Mouse (Mus musculus) neural tube, embryonic 15.5 days (tissue): ENCODE measurements at regions not wholly inside any gene's neighbourhood (a gene's known extent, or its start where the extent isn't known, plus 50 kb on each side); places are given as distances from the start of the nearest gene placed in this dataset.

Source experiments
- ATAC-seq: fragments of 200-750 bp; cut with Nextera tagmentation; 2 replicates; pipeline ENCODE4 v1.8.0; 2017; ENCODE audit warnings: mild to moderate bottlenecking, moderate TSS enrichment, moderate library complexity; ENCODE audit not compliant: low FRiP score
- H3K27ac ChIP-seq: fragments of 300-500 bp; sonication (generic); replicated peaks from 2 replicates; pipeline ENCODE4 v1.5.1; 2015; ENCODE audit warnings: mild to moderate bottlenecking, inconsistent platforms
- H3K27me3 ChIP-seq: fragments of 300-500 bp; sonication (generic); replicated peaks from 2 replicates; pipeline ENCODE4 v1.6.1; 2015; ENCODE audit warnings: inconsistent platforms
- H3K36me3 ChIP-seq: fragments of 300-500 bp; sonication (generic); 2 replicates; pipeline ENCODE4 v1.6.1; 2015; ENCODE audit warnings: inconsistent platforms
- H3K4me1 ChIP-seq: fragments of 300-500 bp; sonication (generic); 2 replicates; pipeline ENCODE4 v1.6.1; 2015; ENCODE audit warnings: inconsistent platforms
- H3K4me2 ChIP-seq: fragments of 300-500 bp; sonication (generic); 2 replicates; pipeline ENCODE4 v1.6.1; 2015; ENCODE audit warnings: inconsistent platforms, mild to moderate bottlenecking, moderate library complexity
- H3K4me3 ChIP-seq: fragments of 300-500 bp; sonication (generic); replicated peaks from 2 replicates; pipeline ENCODE4 v1.5.1; 2015; ENCODE audit warnings: mild to moderate bottlenecking, inconsistent platforms
- H3K9ac ChIP-seq: fragments of 300-500 bp; sonication (generic); replicated peaks from 2 replicates; pipeline ENCODE4 v1.6.1; 2015; ENCODE audit warnings: mild to moderate bottlenecking, inconsistent platforms
- H3K9me3 ChIP-seq: fragments of 300-500 bp; sonication (generic); replicated peaks from 2 replicates; pipeline ENCODE4 v1.6.1; 2016; ENCODE audit warnings: inconsistent platforms
- WGBS: fragments of 180-500 bp; shearing (Covaris S2); methylation state at CpG from one replicate; pipeline ENCODE4 v1.1.7; 2015; ENCODE audit warnings: mixed read lengths; 5-methylcytosine and 5-hydroxymethylcytosine counted together

DNA sequence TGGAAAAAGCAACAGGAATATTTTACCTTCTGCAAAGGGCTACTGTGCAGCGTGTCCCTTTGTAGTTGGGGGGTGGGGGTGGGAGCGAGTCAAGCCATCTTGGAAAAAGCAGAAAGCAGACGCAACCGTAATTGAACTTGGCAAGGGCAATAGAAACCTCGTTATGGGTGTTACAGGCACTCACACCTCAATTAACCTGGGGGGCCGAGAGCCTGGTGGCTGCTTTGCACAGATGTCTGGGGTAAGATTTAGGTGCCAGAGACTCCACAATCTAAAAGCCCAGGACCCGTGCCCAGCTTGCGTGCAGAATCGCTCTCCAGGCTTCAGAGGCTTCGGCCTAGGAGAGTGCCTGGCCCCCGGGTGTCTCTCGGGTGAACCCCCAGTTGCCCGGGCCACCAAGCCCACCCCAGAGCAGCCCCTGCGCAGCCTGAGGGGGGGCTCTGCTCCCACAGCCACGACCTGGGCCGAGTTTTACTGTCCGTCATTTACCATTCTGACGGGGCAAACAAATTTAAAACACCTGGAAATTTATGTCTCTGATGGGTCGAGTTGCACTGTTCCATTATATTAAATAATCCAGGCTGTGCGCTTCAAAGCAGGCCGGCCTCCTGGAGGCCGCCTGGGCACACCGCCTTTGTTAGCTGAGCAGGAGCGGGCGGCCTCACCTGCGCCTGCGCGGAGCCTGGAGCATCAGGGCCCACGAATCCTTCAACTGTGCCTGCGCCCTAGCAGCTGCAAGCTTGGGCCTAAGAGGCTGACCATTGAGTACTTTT is 212.4 kb downstream of the Srbd1 start:
- H3K4me2 ChIP-seq, result no peak overlapping the region
- no peak overlapping the region for H3K4me3 ChIP-seq
- H3K9me3 ChIP-seq, result no peaks in the 10 kb centered on the region
- no peaks in the 10 kb centered on the region for H3K36me3 ChIP-seq
- ATAC-seq, result no peak
- H3K9ac ChIP-seq, result no peak overlapping the region
- no peak overlapping the region for H3K27ac ChIP-seq
- H3K4me1 ChIP-seq, result peaks cover 11% of the 10 kb centered on the region; the same call in 1 of the 2 replicates
- H3K27me3 ChIP-seq, result peaks cover 4% of the 10 kb centered on the region; the same call in 1 of the 2 replicates
- 71% methylated on average over 30 of the region's 30 CpGs for WGBS

DNA sequence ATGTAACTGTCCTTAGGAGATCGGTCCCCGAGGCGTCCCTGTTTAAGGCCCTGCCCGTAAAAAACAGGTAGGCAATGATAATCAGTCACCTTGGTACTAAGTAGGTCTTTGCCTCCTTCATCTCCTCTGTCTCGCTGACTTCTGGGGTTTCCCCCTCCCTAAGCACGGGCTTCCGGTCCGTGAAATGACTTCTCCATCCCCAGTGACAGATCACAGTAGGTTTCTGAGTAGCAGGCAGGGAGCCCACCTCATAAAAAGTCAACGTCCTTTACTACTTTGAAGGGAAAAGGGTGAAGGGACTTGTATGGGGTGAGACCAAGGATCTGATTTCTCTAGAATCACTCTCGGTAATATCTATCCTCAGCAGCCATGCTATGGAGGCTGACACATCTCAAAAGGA is 213.0 kb downstream of the Srbd1 start:
- no peak overlapping the region for H3K4me2 ChIP-seq
- peaks cover 4% of the 10 kb centered on the region; the same call in 1 of the 2 replicates for H3K27me3 ChIP-seq
- peaks cover 11% of the 10 kb centered on the region; the same call in 1 of the 2 replicates for H3K4me1 ChIP-seq
- no peaks in the 10 kb centered on the region for H3K9me3 ChIP-seq
- no peak for ATAC-seq
- no peak overlapping the region for H3K27ac ChIP-seq
- WGBS, result 80% methylated on average over 10 of the region's 10 CpGs
- no peak overlapping the region for H3K4me3 ChIP-seq
- no peak overlapping the region for H3K9ac ChIP-seq
- no peaks in the 10 kb centered on the region for H3K36me3 ChIP-seq

DNA sequence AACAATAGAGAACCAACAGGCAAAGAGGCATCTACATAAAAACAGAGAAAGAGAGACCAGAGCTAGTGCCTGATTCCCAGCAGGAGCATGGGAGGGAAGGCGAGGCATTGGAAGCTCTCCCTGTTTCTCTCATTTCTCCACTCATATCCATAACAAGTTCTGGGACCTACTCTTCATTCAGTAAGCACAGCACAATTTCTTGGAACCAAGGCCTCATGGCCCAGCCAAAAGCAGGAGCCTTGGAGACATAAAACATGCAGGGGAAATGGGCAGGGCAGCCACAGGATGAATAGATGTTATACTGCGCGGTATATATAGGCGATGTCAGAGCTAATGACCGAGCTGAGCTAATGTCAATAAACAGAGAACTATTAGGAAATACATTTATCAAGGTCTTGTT is 214.2 kb downstream of the Srbd1 start:
- Histone ChIP-seq H3K36me3 (no peaks in the 10 kb centered on the region), H3K27me3 (peaks cover 4% of the 10 kb centered on the region; the same call in 1 of the 2 replicates), H3K9me3 (no peaks in the 10 kb centered on the region), H3K9ac (no peak overlapping the region), H3K4me2 (no peak overlapping the region), H3K4me1 (peaks cover 11% of the 10 kb centered on the region; the same call in 1 of the 2 replicates), H3K4me3 (no peak overlapping the region), H3K27ac (no peak overlapping the region)
- ATAC-seq, result no peak
- WGBS, result 68% methylated on average over 5 of the region's 5 CpGs

DNA sequence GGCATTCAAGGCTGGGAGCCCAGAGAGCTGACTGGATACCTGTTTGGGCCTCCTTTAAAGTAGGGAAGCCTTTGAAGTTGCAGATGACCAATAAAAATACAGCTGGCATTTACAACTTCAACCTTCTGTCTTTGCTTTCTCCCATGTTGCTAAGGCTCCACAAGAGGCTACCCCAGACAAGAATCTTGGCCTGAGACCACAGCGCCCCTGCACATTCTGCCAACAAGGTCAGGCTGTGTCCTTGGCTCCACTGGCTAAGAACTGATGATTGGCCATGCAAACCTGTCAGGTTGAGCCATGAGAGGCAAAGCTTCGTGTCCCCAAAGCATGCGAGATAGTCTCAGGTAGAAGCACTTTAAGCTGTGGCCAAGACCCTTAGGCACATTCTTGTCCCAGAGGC is 214.6 kb downstream of the Srbd1 start:
- no peak overlapping the region for H3K4me3 ChIP-seq
- H3K27me3 ChIP-seq, result peaks cover 4% of the 10 kb centered on the region; the same call in 1 of the 2 replicates
- no peak overlapping the region for H3K27ac ChIP-seq
- no peaks in the 10 kb centered on the region for H3K36me3 ChIP-seq
- no peak overlapping the region for H3K4me2 ChIP-seq
- no peak for ATAC-seq
- no peak overlapping the region for H3K9ac ChIP-seq
- no peaks in the 10 kb centered on the region for H3K9me3 ChIP-seq
- H3K4me1 ChIP-seq, result peaks cover 6% of the 10 kb centered on the region; the same call in 1 of the 2 replicates
- 88% methylated on average over 3 of the region's 3 CpGs for WGBS

DNA sequence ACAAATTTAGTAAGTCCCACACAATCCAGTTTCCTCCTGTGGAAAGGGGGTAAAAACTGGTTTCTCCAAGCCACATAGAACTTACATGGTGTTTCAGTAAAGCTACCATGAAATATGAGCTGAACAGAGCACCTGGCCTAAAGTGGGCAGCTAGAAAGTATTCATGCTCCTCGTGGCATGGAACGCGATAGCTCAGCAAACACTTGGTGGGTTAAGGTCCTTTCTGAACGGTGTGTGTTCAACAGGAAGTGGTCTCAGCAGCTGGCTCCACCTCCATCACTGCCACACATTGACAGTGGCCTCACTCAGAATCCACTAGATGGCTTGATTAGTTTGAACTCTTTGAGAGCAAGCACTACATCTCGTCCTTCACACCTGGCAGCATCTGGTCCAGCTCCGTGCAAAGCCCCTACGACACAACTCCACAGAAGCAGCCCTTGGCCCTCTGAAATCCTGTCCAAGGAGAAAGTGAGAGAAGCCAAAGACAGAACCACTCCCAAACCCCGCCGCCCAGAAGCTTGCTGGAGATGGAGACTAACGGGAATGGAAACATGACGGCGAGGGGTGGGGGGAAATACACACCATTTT is 215.2 kb downstream of the Srbd1 start:
- Histone ChIP-seq H3K4me3 (no peak overlapping the region), H3K27ac (no peak overlapping the region), H3K36me3 (no peaks in the 10 kb centered on the region), H3K9ac (no peak overlapping the region), H3K9me3 (no peaks in the 10 kb centered on the region), H3K4me1 (0 out of 2 replicates have a peak, but pooled peaks cover 4% of the 10 kb centered on the region), H3K4me2 (no peak overlapping the region), H3K27me3 (peaks cover 4% of the 10 kb centered on the region; the same call in 1 of the 2 replicates)
- WGBS, result 94% methylated on average over 12 of the region's 12 CpGs
- ATAC-seq, result no peak

DNA sequence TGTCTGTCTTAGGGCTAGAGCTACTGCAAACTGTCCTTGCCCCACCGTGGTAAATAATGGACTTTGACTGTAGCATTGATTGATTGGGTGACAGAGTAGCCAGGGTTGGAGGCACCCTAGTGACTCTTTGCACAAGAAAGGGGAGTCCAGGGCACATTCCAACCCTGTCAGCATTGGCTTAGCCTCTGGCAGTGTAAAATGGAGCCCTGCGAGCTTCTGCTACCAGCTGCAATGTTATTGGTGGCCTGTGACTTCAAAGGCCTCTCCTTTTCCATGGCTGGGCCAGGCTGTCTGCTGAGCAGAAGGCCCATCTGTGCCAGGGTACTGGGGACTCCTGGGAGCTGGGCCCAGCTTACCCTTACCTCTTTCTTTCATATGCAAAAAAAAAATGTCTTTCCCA is 216.4 kb downstream of the Srbd1 start:
- ATAC-seq, result no peak
- Histone ChIP-seq H3K36me3 (no peaks in the 10 kb centered on the region), H3K4me1 (0 out of 2 replicates have a peak, but pooled peaks cover 4% of the 10 kb centered on the region), H3K27ac (no peak overlapping the region), H3K9ac (no peak overlapping the region), H3K9me3 (no peaks in the 10 kb centered on the region), H3K27me3 (peaks cover 4% of the 10 kb centered on the region; the same call in 1 of the 2 replicates), H3K4me2 (no peak overlapping the region), H3K4me3 (no peak overlapping the region)
- 18% methylated on average over 2 of the region's 2 CpGs for WGBS

DNA sequence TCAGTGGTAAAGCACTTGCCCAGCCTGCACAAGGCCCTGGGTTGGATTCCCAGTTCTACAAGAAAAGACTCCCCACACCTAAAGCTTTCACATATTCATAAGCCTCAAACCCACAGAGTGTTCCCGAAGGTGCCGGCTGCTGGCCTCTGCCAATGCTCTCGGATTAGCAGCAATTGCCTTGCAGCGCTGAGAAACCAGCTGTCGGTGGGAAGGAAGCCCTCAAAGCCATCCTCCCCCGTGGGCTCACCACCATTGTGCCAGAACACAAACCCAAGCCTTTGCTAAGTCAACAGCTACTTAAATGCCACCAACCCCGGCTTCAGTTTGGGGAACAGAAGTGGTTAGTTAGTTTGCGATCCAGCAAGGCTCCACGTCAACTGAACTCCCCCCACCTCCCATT is 217.7 kb downstream of the Srbd1 start:
- no peaks in the 10 kb centered on the region; the same call in 1 of the 2 replicates for H3K27me3 ChIP-seq
- no peaks in the 10 kb centered on the region for H3K36me3 ChIP-seq
- H3K27ac ChIP-seq, result no peak overlapping the region
- 70% methylated on average over 9 of the region's 9 CpGs for WGBS
- H3K9ac ChIP-seq, result no peak overlapping the region
- 0 out of 2 replicates have a peak, but pooled peaks cover 4% of the 10 kb centered on the region for H3K4me1 ChIP-seq
- no peak for ATAC-seq
- H3K4me3 ChIP-seq, result no peak overlapping the region
- H3K4me2 ChIP-seq, result no peak overlapping the region
- H3K9me3 ChIP-seq, result no peaks in the 10 kb centered on the region

DNA sequence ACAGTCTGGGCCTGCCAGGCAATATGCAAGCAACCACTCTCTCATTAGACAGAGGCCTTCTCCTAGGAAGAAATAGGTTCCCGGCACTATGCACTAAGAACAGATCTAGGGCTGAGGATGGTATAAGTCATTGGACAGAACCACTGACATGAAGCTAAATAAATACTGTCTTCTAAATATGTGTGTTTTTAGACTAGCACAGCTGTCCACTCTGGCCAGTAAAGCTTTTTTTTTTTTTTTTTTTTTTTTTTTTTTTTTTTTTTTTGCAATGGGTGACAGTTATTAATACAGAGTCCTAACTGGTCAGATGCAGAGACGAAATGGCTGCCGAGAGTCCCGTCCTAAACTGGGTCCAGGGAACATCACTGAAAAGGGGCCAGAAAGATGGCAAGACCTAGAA is 218.9 kb downstream of the Srbd1 start:
- Histone ChIP-seq H3K9me3 (no peaks in the 10 kb centered on the region), H3K27ac (no peak overlapping the region), H3K4me2 (no peak overlapping the region), H3K4me1 (peaks cover 4% of the 10 kb centered on the region; the same call in 1 of the 2 replicates), H3K27me3 (no peaks in the 10 kb centered on the region), H3K9ac (no peak overlapping the region), H3K4me3 (no peak overlapping the region), H3K36me3 (no peaks in the 10 kb centered on the region)
- 95% methylated on average over 4 of the region's 4 CpGs for WGBS
- ATAC-seq, result no peak

DNA sequence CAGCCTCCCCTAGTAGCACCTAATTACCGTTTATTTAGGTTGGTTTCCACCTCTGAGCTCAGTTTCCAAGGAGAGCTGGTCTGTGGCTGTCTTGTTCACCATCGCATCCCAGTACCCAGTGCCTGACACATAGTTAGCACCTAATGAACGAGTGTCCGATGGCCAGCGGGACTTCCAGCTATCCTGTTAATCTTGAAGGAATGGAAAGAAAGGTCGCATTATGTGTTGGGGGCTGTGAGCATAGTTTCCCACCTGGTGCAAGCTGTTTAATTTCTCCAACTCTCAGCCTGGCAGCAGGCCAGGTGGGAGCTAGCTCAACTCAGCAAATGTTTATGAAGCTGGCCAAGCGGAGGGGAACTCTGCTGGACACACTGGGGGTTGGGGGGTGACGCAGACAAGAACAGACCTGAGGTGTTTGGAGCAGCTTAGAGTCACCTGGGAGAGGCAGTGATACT is 223.7 kb downstream of the Srbd1 start:
- ATAC-seq, result no peak
- Histone ChIP-seq H3K4me1 (peaks cover 4% of the 10 kb centered on the region; the same call in 1 of the 2 replicates), H3K9ac (no peak overlapping the region), H3K4me2 (no peak overlapping the region), H3K36me3 (no peaks in the 10 kb centered on the region), H3K27me3 (0 out of 2 replicates have a peak, but pooled peaks cover 8% of the 10 kb centered on the region), H3K27ac (no peak overlapping the region), H3K4me3 (no peak overlapping the region), H3K9me3 (no peaks in the 10 kb centered on the region)
- WGBS, result 61% methylated on average over 8 of the region's 8 CpGs

DNA sequence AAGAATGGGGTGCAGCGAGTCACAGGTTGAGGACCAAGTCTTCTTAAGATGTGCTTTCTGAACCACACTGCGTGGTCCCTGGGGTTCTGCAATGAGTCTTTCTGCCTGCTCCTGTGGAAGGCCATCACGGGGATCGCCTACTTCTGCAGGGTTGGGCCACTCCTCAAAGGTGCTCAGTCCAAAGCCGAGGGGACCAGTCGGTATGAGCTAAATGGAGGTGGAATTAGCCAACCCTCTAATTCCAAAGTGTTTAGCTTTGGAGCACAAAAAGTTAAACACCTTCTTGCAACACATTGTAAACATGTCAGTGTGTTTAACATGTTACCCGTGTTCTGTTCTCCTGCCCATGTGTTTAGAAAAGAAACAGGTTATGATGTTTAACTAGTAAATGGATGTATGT is 225.1 kb downstream of the Srbd1 start:
- Histone ChIP-seq H3K27me3 (0 out of 2 replicates have a peak, but pooled peaks cover 8% of the 10 kb centered on the region), H3K9me3 (no peaks in the 10 kb centered on the region), H3K9ac (no peak overlapping the region), H3K36me3 (no peaks in the 10 kb centered on the region), H3K4me1 (peaks cover 4% of the 10 kb centered on the region; the same call in 1 of the 2 replicates), H3K4me3 (no peak overlapping the region), H3K27ac (no peak overlapping the region), H3K4me2 (no peak overlapping the region)
- ATAC-seq, result no peak
- 90% methylated on average over 7 of the region's 7 CpGs for WGBS

DNA sequence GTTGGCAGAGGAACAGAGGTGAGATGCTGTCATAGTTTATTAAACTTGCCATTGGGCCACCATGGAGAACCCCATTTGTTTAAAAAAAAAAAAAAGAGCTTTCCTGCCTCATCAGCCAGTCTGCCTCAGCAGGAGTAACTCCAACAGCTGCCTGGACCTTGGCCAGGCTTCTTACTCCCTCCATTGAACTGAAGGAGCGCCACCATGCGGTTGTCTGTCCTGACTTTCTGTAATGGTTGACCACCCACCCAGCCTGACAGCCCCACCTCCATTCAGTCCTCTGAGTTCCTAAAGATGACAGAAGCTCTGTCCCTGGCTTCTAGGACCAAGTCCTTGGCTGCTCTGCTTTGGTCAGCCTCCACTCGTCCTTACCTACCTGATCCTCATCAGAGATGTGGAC is 227.8 kb upstream of the Six2 start:
- no peaks in the 10 kb centered on the region for H3K4me1 ChIP-seq
- 91% methylated on average over 3 of the region's 3 CpGs for WGBS
- no peak overlapping the region for H3K27ac ChIP-seq
- H3K27me3 ChIP-seq, result 0 out of 2 replicates have a peak, but pooled peaks cover 8% of the 10 kb centered on the region
- H3K36me3 ChIP-seq, result no peaks in the 10 kb centered on the region
- no peaks in the 10 kb centered on the region for H3K9me3 ChIP-seq
- no peak overlapping the region for H3K4me3 ChIP-seq
- H3K4me2 ChIP-seq, result no peak overlapping the region
- no peak for ATAC-seq
- H3K9ac ChIP-seq, result no peak overlapping the region

DNA sequence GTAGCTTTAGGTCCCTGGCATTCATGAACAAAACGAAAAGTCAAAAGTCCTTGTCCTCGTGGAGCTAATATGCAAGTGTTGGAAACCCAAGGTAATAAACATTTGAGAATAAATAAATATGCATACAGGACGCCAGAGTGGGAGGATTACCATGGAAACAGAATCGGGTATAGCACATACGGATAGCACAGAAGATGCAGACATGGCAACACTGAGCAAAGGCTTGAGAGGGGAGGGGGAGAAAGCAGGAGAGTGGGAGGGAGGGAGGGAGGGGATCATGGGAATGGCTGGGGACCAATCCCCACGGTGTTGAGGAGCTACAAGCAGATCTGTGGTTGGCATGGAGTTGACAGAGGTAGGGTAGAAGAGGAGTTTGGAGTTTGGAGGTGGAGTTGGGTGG is 226.0 kb upstream of the Six2 start:
- Histone ChIP-seq H3K27ac (no peak overlapping the region), H3K4me2 (no peak overlapping the region), H3K36me3 (no peaks in the 10 kb centered on the region), H3K4me3 (no peak overlapping the region), H3K27me3 (0 out of 2 replicates have a peak, but pooled peaks cover 3% of the 10 kb centered on the region), H3K9me3 (no peaks in the 10 kb centered on the region), H3K4me1 (no peaks in the 10 kb centered on the region), H3K9ac (no peak overlapping the region)
- 58% methylated on average over 6 of the region's 6 CpGs for WGBS
- 0 out of 2 replicates have a peak, but pooled peaks have one; percentile 38 for ATAC-seq
